Mouse (Mus musculus) cerebellum, adult 11-12 months (tissue): ENCODE measurements around the gene Dnajb1.
"Not testable (repeated sequence)": the region's sequence is repeated elsewhere in the genome, so short reads cannot be mapped to it uniquely, and the experiment has no call there.

ENCODE experiments used
- DNase-seq: peaks from one replicate; pipeline ENCODE4 v3.0.0; 2022

Dnajb1 gene

DNA sequence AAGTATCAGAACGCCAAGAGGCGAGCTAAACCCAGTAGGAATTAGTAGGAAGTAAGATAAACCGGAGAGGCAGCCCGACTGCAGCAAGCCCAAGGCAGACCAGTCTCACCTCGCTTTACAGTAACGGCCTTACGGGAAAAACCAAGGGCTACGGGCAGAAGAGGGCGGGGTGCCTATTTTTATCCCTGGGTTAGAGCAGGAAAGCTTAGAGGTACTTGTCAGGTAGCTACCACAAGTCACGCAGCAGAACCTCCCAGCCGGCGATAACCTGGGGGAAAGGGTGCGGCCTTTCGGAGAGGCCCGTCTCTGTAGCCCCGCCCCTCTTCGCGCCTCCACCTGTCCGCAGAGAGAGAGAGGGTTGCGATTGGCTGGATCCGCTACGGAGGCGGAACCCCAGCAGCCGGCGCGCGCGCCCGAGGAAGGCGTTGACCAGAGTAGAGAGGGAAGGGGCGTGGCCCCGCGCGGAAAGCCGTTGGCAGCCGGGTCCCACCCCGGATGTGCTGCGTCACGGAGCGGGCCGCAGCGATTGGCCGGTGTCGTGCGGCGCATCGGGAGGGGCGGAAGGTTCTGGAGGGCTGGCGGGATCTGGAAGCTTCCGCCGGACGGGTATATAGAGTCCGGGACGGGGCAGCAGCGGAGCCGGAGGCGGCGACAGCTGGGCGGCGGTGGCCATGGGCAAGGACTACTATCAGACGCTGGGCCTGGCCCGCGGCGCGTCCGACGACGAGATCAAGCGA is at the start of gene Dnajb1, which contains the start of gene Tecr:
TSS of gene Dnajb1 (plus strand) at position 533 of the 737 bp plus-strand sequence.
TSS of gene Tecr (minus strand) at position 311 of the 737 bp plus-strand sequence.
- DNase-seq: peak; percentile 100

DNA sequence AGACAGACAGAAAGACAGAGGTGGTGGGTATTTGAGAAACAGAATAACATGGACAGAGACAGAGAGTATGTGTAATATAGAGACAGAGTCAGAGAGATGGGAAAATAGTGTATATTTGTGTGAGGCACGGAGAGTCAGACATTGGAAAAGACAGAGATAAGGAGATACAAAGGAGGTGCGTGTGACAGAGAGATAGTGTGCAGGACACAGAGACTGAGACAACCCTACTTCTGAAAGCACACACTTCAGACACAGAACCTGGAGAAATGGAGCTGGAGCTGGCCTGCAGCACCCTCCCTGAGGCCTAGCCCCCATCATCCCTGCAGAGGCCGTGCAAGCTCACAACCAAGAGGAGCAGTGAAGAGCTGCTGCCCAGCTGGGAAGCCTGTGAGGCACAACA is 45.3 kb upstream of the Dnajb1 start:
- DNase-seq: no peak

DNA sequence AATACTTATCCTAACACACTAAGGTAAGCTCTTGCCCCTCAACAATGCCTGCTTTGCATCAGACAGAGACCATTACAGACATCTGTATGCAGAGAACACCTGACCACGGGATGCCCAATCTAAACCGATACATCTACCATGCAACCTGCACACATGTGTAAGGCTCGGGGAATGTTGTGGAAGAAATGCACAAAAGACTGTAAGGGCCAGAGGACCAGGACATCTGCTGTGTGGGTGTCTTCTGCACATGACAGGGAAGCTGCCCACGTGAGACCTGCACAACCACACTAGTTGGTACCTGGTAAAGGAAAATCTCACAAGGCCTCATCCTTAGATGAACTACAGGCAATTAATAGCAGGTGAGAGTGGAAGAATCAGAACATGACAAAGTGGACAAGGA is 44.7 kb upstream of the Dnajb1 start:
- DNase-seq: no peak

DNA sequence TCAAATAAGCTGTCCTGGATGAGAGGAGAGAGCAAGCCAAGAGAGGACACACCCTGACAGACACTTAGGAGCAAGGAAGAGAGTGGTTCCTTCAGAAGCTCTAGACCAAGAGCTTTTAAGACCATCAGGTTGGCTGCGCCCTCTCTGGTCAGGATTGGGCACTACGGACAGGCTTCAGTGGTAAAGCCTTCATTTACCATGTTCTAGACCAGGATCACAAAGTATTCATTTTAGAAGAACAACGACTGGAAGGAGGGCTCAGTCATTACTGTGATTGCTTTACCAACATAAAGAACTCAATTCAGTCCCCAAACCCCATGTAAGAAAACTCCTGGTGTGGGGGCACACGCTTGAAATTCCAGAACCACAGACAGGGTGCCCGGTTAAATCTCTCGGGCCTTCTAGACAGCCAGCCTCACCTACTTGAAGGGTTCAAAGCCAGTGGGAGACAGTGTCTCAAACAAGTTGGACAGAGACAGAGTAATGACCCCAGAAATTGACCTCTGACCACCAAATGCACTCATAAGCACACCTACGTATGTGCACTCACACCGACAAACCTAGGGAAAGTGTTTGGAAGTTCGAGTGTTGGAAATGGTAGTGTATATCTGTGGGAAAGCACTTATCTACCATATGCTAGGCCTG is 42.1 kb upstream of the Dnajb1 start:
- DNase-seq: peak; percentile 42

DNA sequence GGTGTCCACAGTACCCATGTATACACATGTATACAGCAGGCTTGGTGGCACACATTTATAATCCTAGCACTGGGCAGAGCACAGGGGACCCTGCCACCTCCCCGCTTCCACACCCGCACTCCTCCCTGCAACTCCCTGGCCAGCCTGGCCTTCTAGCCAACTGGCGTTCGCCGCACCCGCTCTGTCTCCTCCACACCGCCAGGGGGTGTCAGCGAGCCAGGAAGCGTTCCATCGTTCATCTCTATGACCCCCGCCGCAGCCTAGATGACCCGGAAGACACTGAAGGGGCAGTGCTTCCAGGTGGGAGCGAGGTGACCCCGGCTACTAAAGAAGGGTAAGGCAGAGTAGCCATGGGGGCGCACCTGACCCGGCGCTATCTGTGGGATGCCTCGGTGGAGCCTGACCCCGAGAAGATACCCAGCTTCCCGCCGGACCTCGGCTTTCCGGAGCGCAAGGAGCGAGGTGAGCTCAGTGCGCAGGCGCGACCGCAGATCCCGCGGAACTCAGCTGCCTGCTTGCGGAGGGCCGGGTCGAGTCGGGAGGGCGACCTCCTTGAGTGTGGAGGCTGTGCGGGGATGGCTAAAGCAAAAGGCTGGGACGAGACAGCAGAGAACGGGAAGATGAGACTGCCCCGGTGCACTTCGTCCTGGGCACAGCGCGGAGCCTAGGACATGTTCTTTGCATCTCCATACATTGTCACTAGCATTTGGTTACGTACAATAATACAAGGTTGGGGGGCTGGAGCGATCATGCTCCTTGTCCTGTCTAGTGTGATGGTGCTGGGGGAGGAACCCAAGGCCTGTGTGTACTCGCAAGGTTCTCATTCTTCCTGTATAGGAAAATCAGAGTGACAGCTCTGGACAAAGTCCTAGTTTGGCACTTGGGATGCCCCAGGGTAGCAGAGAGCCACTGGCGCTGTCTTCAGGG is 41.3 kb upstream of the Dnajb1 start, which contains the start of gene Ndufb7:
TSS of gene Ndufb7 (plus strand) at position 203 of the 927 bp plus-strand sequence.
- peak; percentile 96 for DNase-seq

DNA sequence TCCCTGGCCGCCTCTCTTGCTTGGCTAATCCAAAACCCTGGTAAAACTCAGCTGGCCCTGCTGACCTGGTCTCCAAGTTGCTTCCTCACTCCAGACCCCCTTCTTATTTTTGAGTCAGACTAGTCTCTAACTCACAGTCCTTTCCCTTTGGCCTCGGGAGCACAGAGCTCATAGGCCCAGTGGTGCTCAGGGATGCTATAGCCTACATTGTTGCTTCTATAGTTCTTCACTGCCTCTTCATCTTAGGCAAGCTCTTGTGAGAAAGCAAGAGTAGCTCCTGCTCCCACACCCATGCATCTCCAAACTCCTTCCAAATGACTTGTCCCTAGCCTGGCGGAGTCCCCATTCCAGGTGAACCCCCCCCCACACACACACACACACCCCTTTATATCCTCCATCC is 40.3 kb upstream of the Dnajb1 start:
- peak; percentile 27 for DNase-seq

DNA sequence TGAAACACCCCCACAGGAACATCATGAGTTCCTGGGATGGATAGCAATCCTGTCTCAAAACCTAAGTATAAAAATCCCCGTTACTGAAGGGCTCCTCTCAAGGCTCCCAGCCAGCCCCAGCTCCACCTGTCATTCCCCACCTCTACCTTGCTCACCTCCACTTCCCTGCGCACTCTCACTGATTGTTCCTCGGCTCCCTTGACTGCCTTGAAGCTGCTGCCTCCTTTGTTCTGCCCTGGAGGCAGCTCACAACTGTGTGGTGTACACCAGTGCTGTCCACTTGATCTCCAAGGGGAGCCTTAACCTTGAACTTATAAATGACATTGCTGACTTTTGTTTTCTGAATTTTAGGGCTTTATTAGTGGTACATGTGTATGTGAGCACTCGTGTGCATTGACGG is 39.9 kb upstream of the Dnajb1 start:
- DNase-seq: peak; percentile 11

DNA sequence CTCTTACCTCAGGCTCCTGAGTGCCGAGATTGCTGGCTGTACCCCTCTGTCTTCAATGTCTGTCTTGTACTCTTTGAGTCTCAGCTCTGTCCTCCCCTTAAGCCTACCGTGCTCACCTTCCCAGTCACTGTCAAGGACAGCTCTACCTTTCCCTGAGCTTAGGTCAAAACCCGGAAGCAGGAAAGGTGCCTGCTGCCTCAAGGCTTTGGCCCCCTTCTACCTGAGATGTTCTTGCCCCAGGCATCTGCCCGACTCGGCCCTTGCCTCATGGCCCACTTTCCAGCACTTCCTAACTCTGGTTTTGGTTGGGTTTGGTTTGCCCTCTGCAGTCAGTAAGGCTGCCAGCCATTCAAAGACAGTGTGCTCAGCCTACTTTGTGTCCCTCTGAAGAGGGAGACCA is 39.2 kb upstream of the Dnajb1 start:
- DNase-seq: peak; percentile 5

DNA sequence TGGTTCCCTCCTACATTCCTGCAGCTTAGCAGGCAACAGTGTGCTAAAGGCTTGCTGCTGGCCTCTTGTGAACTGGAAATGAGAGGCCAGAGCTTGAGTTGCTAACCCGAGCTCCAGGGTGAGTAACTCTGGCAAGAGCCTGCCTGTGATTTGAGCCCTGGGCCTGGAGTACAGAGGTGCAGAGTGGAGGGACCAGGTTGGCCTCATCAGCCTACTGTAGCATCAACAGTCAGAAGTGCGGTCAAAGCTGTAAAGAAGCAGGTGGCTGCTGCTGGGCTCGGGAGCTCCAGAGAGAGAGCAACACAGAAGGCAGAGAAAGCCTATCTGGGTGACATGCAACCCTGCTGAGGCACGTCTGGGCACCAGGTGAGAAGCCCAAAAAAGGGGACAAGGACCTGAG is 38.8 kb upstream of the Dnajb1 start:
- DNase-seq: peak; percentile 6

DNA sequence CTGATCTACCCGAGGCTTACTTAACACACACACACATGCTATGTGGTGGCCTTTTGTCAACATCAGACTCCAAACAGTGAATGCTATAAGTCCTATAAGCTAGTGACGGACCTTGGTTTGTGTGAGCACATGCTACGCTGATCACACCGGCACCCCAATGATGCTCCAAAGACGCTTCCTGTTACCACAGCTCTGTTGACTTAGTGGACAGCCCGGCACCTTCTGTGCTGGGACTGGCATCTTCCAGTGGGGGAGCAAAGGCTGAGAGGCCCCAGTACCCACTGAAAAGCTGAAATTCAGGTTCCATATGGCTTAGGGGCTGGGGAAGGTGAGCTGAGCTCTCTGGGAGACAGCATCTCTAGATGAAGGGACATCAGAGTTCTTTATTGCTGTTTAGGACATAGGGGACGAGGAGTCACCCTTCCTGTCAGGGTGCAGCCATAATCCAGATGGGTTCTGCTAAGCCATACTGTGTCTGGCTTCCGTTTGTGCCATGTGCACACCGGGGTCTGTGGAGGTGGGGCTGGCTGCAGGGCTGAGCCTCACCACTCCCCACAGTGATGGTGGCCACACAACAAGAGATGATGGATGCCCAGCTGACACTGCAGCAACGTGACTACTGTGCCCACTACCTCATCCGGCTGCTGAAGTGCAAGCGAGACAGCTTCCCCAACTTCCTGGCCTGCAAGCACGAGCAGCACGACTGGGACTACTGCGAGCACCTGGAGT is 37.6 kb upstream of the Dnajb1 start:
- DNase-seq: peak; percentile 16

DNA sequence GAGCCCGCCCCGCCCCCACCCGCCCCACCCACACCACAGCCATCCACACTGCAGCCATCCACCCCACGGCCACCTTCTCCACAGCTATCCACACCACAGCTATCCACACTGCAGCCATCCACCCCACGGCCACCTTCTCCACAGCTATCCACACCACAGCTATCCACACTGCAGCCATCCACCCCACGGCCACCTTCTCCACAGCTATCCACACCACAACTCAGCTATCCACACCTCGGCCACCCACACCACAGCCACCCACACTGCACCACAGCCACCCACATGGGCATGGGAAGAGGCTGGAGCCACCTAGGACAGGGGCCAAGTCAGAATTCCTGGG is 37.0 kb upstream of the Dnajb1 start:
- not testable (repeated sequence) for DNase-seq

DNA sequence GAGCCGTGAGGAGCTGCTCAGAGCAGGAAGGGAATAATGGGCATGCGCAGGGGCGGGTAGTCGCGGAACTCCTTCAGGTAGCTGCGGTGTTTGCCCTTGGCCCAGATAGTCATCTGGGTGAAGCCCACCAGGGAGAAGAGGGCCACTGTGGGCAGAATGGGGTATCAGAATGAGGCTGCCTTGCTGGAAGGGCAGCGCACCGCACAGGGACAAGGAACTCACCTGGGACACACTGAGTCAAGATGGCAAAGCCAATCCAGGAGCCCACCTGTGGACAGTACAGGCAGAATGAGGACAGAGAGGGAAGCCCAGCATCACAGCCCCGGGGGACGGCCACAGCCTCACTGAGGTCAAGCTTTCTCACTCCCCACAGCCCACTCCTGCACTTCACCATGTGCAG is 36.2 kb upstream of the Dnajb1 start:
- peak; percentile 26 for DNase-seq

DNA sequence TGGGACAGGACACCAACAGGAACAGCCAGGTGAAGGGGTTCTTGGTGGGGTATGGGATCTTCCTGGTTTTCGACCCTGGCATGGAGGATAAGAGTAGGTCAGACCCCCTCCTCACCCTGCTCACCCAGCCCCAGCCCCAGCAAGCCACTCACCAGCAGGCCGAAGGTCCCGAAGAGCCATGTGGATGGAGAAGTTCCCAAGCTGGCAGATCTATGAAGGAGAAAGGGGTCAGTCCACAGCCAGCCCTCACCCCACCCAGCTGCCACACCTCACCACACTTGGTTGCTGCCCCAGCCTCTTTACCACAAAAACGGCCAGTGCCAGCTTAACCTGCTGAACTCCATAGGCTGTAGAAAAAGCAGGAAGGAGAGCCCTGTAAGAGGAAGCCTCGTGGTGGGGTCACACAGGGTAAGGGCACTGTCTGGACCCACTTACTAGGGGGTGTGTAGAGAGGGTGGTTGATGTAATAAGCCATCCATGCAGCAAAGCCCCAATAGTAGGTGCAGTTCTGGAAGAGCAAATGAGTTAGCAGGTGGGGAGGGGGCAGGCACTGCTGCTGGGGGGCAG is 35.7 kb upstream of the Dnajb1 start:
- peak; percentile 9 for DNase-seq

DNA sequence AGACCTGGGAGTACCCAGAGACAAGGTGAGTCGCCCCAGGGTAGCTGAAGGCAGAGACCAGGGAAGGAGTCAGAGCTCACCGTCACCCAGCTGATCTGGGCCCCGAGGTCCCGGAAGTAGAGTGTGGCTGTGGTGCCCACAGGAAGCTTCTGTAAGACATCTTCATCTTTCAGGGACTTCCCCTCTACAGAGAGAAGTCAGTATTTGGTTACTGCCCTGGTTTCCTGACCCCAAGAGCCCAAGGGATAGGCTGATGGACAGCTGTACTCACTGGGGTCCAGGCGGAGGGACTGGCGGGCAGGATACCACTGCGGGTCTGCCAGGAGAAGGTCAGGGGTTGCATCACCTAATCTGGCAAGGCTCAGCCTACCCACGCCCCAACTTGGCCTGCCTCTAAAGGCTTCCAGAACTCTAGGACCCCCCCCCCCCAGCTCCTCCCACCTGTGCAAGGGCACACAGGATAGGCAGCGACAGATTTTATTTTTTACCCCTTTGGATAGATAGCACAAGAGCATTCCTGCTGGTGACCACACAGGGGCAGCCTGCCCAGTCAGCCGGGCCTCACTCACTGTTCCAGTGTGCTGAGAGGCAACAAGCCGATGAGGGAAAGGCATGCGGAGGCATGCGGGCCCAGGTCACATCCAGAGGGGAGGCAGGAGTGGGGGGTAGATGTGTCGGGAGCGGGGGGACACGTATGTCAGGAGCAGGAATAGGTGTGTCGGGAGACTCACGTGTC is 34.7 kb upstream of the Dnajb1 start:
- DNase-seq: peak; percentile 36

DNA sequence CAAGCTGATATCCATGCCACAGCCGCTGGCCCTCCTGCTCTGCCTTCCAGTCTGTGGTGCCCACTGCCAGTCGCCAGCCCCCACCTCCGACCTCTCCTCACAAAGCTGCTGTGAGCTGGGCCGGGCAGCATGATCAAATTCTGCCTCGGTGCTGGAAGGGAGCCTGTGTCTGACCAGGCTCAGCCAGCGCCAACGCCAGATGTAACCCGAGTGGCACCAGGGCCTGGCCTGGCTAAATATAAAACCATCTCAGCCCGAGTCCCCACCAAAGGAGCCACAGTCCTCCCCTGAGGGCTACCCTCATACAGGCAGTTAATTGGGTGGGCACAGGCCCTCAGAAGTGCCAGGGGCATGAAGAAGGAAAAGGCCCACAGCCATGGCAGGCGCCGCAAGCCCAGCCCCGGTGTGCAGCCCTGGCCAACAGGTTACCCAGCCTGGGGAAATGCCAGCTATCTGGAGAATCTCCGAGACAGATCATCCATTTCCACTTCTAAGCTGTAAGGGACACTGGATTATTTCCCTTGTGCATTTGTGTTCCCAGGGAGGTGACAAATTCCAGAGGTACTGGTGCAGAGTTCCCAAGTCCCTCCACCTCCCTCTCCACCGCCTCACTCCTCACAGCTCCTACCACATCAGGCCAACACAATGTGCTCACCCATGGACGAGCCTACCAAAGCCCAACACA is 33.2 kb upstream of the Dnajb1 start:
- peak; percentile 25 for DNase-seq

DNA sequence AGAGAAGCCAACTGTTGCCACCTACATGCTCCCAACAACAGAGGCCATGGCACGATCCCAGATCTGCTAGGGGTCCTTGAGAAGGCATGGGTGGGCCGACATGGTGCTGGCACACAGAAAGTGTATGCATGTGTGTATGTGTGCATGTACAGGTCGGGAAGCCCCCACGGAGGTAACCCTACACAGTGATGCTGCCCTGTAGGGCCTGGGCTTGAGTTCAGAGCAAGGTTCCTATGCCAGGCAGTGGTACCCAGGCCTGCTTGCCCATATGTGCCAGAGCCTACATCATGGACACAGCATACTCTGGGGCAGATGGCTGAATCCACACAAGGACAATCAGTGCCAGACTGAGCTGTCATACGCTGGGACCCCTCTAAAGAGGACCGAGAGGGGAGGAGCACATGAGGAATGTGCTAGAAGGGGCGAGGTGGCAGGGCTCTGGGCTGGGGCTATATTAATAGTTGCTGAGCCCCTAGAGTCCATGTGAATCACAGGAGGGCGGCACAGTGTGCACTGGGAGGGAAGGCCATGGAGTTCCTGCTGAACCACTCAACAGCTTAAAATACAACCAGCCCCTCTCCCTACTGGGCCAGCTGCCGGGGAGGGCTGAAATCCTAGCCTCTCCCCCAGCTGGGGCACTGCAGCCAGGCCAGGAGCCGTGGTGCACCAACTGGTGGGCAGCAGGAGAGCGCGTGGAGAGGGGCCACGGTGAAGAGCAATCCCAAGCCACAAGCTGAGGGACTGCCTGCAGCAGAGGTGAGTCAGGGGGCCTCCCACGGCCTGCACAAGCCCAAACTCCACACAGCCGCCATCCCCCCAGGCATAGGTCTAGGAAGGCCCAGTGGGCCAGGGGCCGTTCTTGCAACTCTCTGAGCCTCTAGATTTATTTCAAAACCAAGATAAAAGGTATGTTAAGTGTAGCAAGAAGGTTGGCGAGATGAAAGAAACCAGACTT is 32.2 kb upstream of the Dnajb1 start:
- DNase-seq: peak; percentile 40

DNA sequence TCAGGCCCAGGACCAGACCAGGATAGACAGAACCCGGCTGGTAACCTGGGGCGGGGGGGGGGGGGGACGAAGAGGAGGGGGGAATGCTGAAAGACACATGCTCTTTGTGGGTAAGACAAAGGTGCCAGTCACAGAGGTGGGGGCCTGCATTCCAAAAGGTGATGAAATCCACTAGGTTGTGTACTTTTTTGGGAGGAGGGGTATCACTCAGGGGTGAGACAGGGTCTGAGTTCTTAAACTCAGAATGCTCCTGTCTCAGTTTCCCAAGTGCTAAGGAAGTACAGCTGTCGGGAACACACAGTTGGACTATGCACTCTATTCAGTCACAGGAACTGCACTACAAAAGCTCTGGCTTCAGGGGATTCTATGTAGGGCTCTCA is 31.5 kb upstream of the Dnajb1 start:
- peak; percentile 4 for DNase-seq

DNA sequence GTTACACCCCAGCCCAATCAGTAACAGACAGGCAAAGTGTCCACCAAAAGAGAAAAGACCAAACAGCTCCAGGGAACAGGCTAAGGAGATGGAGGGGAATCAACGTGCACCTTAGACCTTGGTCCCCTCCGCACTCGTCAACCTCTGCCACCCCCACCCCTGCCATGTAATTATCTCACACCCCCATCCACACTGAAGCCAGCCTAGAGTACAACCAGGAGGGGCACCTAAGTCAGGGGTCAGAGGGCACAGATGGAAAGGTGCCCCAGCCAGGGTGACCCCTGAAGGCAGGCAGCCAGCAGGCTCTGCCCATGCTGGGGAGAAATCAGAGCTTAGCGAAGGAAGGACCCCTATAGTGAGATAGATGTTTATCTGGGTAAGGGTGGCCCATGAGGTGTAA is 31.1 kb upstream of the Dnajb1 start:
- peak; percentile 20 for DNase-seq

DNA sequence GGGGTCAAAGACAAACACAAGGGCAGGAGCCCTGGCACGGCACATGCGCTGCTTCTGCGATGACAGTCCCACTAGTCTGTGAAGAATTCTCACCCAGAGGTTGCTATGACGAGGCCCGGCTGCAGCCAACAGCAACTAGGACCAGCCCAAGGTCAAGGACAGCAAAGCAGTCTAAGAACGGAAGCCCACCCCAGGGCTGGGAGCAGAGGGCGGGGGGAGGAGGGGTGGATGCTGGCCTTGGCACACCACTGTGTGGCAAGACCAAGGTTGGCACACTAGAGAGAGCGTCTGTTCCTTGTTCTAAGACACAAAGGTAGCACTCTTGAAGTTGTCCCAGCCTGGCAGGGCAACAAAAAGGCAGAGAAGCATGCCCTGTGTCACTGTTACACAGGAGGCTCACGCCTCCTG is 30.6 kb upstream of the Dnajb1 start:
- peak; percentile 31 for DNase-seq
